Mouse (Mus musculus) adrenal gland, adult 2 months (tissue): ENCODE measurements around the gene Traf2. TPM values are rescaled to one million over a fixed set of nuclear protein-coding genes. Genes with fewer than 3 reads are reported as not detected.

ENCODE experiments used
- polyA plus RNA-seq: library from polyadenylated mRNA; depleted of rRNA; stranded (reverse); fragments of >200 nt; gene quantifications from 2 replicates; pipeline ENCODE4 v1.2.3, GENCODE M21; 2012; rRNA removed
- total RNA-seq, 2 experiments: library from RNA; stranded (reverse); gene quantifications; 2 replicates each; pipeline ENCODE4 v1.2.3; 2021

Traf2 gene
- total and polyA plus RNA-seq, 3 experiments, result 12.7 to 29.0 (median 22.3) TPM

Other genes with a start within 250 kb of the Traf2 start
Only the 30 nearest of the 33 such genes appear.
- 10 to 100 TPM; 53.6 to 59.9 TPM for gene Man1b1, start 214.6 kb downstream of the Traf2 start, total RNA-seq
- gene Man1b1, start 214.6 kb downstream of the Traf2 start, polyA plus RNA-seq, result 10.3 and 13.5 TPM in 2 replicates
- gene Dpp7, start 190.6 kb downstream of the Traf2 start, total RNA-seq, result 10 to 100 TPM; 34.2 to 38.5 TPM
- 47.1 and 55.0 TPM in 2 replicates for gene Dpp7, start 190.6 kb downstream of the Traf2 start, polyA plus RNA-seq
- 10 to 100 TPM; 15.0 to 22.7 TPM for gene Uap1l1, start 181.3 kb downstream of the Traf2 start, total RNA-seq
- gene Uap1l1, start 181.3 kb downstream of the Traf2 start, polyA plus RNA-seq, result 28.4 and 41.5 TPM in 2 replicates
- gene Sapcd2, start 174.6 kb downstream of the Traf2 start, total RNA-seq, result under 1 TPM in 1 of 2 experiments, not detected in 1; 0.23 TPM
- gene Sapcd2, start 174.6 kb downstream of the Traf2 start, polyA plus RNA-seq, result 3.9 and 4.4 TPM in 2 replicates
- 1 to 10 TPM; 3.7 to 7.2 TPM for gene Entpd2, start 151.1 kb downstream of the Traf2 start, total RNA-seq
- gene Entpd2, start 151.1 kb downstream of the Traf2 start, polyA plus RNA-seq, result 21.1 and 24.7 TPM in 2 replicates
- gene Npdc1, start 147.6 kb downstream of the Traf2 start, total RNA-seq, result 100 to 1,000 TPM; 128 to 145 TPM
- gene Npdc1, start 147.6 kb downstream of the Traf2 start, polyA plus RNA-seq, result 685 and 775 TPM in 2 replicates
- under 1 TPM in 1 of 2 experiments, not detected in 1; 0.24 TPM for gene Fut7, start 123.7 kb downstream of the Traf2 start, total RNA-seq
- 0.10 and 0.40 TPM in 2 replicates for gene Fut7, start 123.7 kb downstream of the Traf2 start, polyA plus RNA-seq
- gene Abca2, start 118.2 kb downstream of the Traf2 start, total RNA-seq, result 10 to 100 TPM; 32.1 to 42.7 TPM
- 86.8 and 118 TPM in 2 replicates for gene Abca2, start 118.2 kb downstream of the Traf2 start, polyA plus RNA-seq
- gene Clic3, start 90.1 kb downstream of the Traf2 start, total RNA-seq, result under 1 TPM in 1 of 2 experiments, not detected in 1; 0.66 TPM
- gene Clic3, start 90.1 kb downstream of the Traf2 start, polyA plus RNA-seq, result 1.6 and 3.4 TPM in 2 replicates
- 10 to 100 TPM; 33.3 to 35.2 TPM for gene Paxx, start 85.8 kb downstream of the Traf2 start, total RNA-seq
- 85.9 and 124 TPM in 2 replicates for gene Paxx, start 85.8 kb downstream of the Traf2 start, polyA plus RNA-seq
- gene Ptgds, start 76.9 kb downstream of the Traf2 start, total RNA-seq, result 1 to 10 TPM; 2.5 to 2.7 TPM
- gene Ptgds, start 76.9 kb downstream of the Traf2 start, polyA plus RNA-seq, result 4.9 and 5.6 TPM in 2 replicates
- gene Lcn12, start 53.0 kb downstream of the Traf2 start, total RNA-seq, result not detected
- not detected in 2 replicates for gene Lcn12, start 53.0 kb downstream of the Traf2 start, polyA plus RNA-seq
- 10 to 100 TPM; 83.9 to 89.5 TPM for gene Fbxw5, start 46.2 kb downstream of the Traf2 start, total RNA-seq
- 34.4 and 64.3 TPM in 2 replicates for gene Fbxw5, start 46.2 kb downstream of the Traf2 start, polyA plus RNA-seq
- 1 to 10 TPM; 1.5 to 2.0 TPM for gene C8g, start 45.2 kb downstream of the Traf2 start, total RNA-seq
- 2.7 and 3.0 TPM in 2 replicates for gene C8g, start 45.2 kb downstream of the Traf2 start, polyA plus RNA-seq
- 100 to 1,000 TPM; 307 to 329 TPM for gene Edf1, start 10.9 kb upstream of the Traf2 start, total RNA-seq
- 127 and 140 TPM in 2 replicates for gene Edf1, start 10.9 kb upstream of the Traf2 start, polyA plus RNA-seq
- 1 to 10 TPM; 2.3 to 7.4 TPM for gene Mamdc4, start 27.9 kb upstream of the Traf2 start, total RNA-seq
- 4.2 and 8.8 TPM in 2 replicates for gene Mamdc4, start 27.9 kb upstream of the Traf2 start, polyA plus RNA-seq
- 10 to 100 TPM; 53.5 to 54.1 TPM for gene Phpt1, start 28.3 kb upstream of the Traf2 start, total RNA-seq
- gene Phpt1, start 28.3 kb upstream of the Traf2 start, polyA plus RNA-seq, result 36.7 and 53.4 TPM in 2 replicates
- gene Ajm1, start 34.8 kb upstream of the Traf2 start, total RNA-seq, result 1 to 10 TPM; 1.4 to 2.1 TPM
- gene Ajm1, start 34.8 kb upstream of the Traf2 start, polyA plus RNA-seq, result 10.5 and 13.5 TPM in 2 replicates
- gene Rabl6, start 61.6 kb upstream of the Traf2 start, total RNA-seq, result 10 to 100 TPM; 86.4 to 96.9 TPM
- 139 and 150 TPM in 2 replicates for gene Rabl6, start 61.6 kb upstream of the Traf2 start, polyA plus RNA-seq
- gene Ccdc183, start 70.7 kb upstream of the Traf2 start, total RNA-seq, result not detected
- not detected in 2 replicates for gene Ccdc183, start 70.7 kb upstream of the Traf2 start, polyA plus RNA-seq
- gene Tmem141, start 75.1 kb upstream of the Traf2 start, total RNA-seq, result 10 to 100 TPM; 23.2 to 35.5 TPM
- gene Tmem141, start 75.1 kb upstream of the Traf2 start, polyA plus RNA-seq, result 27.1 and 27.9 TPM in 2 replicates
- 10 to 100 TPM in 1 of 2 experiments, 1 to 10 TPM in 1; 4.6 to 10.1 TPM for gene Fcna, start 81.1 kb upstream of the Traf2 start, total RNA-seq
- 2.4 and 4.4 TPM in 2 replicates for gene Fcna, start 81.1 kb upstream of the Traf2 start, polyA plus RNA-seq
- not detected for gene Lcn8, start 106.2 kb upstream of the Traf2 start, total RNA-seq
- gene Lcn8, start 106.2 kb upstream of the Traf2 start, polyA plus RNA-seq, result not detected in 2 replicates
- gene Lcn5, start 111.0 kb upstream of the Traf2 start, total RNA-seq, result not detected
- gene Lcn5, start 111.0 kb upstream of the Traf2 start, polyA plus RNA-seq, result not detected in 2 replicates
- gene Lcn6, start 129.8 kb upstream of the Traf2 start, total RNA-seq, result not detected
- not detected in 2 replicates for gene Lcn6, start 129.8 kb upstream of the Traf2 start, polyA plus RNA-seq
- gene Lcn10, start 135.8 kb upstream of the Traf2 start, total RNA-seq, result not detected
- not detected in 2 replicates for gene Lcn10, start 135.8 kb upstream of the Traf2 start, polyA plus RNA-seq
- 1 to 10 TPM in 1 of 2 experiments, under 1 TPM in 1; 0.41 to 1.8 TPM for gene Obp2a, start 153.1 kb upstream of the Traf2 start, total RNA-seq
- 4.8 and 6.2 TPM in 2 replicates for gene Obp2a, start 153.1 kb upstream of the Traf2 start, polyA plus RNA-seq
- 10 to 100 TPM; 36.7 to 46.1 TPM for gene Bmyc, start 159.8 kb upstream of the Traf2 start, total RNA-seq
- gene Bmyc, start 159.8 kb upstream of the Traf2 start, polyA plus RNA-seq, result 134 and 139 TPM in 2 replicates
- gene Obp2b, start 190.1 kb upstream of the Traf2 start, total RNA-seq, result not detected
- not detected in 2 replicates for gene Obp2b, start 190.1 kb upstream of the Traf2 start, polyA plus RNA-seq
- not detected for gene Lcn3, start 218.6 kb upstream of the Traf2 start, total RNA-seq
- not detected in 2 replicates for gene Lcn3, start 218.6 kb upstream of the Traf2 start, polyA plus RNA-seq